Mouse (Mus musculus): ENCODE data around the gene Plxna1.

Plxna1 gene

DNA sequence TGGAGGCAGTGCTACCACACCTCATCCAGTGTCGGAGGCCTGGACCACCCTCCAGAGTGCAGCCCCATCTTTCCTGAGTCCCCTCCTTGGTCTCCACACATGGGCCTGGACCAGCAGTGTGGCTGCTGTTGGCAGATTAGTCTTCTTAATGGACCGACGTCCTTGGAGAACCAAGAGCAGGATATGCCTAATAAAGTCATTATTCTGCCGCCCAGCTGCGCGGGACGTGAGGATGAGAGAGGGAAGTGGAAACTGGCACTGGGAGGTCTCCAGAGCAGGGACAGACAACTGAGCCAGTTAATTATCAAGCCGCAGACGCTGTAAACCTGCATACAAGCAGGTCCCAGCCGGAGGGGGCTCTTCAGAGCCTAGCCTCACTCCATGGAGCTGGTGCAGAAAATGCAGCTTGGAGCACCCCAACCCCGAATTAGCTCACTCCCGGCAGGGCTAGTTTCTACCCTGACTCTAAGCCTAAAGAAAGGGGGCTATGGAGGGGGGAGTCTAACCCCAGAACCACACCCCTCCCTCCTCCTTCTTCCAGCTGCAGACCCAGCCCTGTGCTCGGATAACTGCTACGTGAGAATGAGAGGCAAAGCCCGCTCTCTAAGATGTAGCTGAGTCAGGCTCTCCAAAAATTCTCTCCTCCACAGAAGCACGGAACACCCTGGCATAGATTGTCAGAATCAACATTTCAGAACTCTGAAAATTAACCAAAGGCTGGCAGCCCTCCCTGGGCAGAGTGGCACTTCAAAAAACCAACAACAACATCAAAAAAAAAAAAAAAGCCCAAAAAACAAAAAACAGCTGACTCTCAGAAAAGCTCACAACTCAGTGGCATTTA is 80.7 kb downstream of the Plxna1 start:
- DNase-seq (ENCODE audit: low spot score) = no peak

GRCm38 (mm10) chr6:89280555-89280954 is 81.9 kb downstream of the Plxna1 start:
- DNase-seq (ENCODE audit: low spot score) = no peak

DNA sequence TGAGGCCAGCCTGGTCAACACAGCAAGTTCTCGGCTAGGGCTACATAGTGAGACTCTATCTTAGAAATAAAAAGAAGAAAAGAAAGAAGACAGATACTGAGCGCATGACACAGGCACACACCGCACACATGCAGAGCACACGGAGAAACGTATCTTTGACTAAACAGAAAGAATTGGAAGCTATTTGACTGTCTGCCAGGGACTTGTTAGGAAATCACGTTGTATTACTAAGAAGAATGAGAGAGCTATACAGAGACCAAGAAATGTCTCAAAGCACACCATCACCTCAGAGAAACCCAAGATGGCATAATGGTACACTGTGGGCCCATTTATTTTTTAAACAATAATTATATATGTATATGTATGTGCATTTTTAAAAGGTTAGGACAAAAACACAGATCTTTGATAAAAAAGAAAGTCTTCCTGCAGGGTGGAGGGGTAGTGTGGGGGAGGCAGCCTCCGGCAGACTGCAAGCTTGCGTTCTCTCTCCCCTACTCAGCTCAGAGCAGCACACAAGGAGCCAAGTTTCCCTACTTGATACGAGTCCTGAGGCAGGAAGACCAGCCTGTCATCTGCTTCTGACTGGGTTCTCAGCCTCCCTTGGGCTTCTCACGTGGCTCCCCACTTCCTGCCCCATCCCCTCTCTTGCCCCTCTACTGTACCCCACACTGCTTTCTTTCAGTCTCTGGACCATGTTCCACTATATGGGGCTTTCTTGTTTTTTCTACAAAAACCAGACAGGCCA is 90.5 kb downstream of the Plxna1 start:
- no peak for DNase-seq (ENCODE audit: low spot score)

- DNase-seq (ENCODE audit: low spot score) = no peak
These were observed 95.2 kb downstream of the Plxna1 start for GRCm38 (mm10) chr6:89267181-89267580.

All from testis, postnatal 10 days (tissue).